Mouse (Mus musculus) left cerebral cortex, adult 11 months (tissue): ENCODE results near the gene Nrxn3.

ENCODE experiments used
- DNase-seq: peaks from one replicate; pipeline ENCODE4 v3.0.0; 2022; ENCODE audit warnings: low spot score

Gene Nrxn3

DNA sequence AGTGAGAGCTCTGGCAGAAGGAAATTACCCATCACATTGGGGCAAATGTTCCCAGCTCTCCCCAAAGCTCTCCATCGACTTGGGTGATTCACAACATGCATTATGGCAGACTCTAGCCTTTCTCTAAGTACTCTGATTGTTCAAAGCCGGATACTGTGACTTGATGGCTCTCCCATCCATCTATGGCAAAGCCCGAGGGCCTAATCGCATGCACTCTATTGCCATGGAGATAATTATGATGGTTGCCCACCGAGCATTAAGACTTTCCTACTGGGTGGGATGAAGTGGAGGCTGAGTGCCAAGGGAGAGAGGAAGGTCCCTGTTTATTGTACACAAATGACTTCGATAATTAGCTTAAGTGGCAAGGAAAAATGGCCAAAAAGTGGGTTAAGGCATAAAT is 793.4 kb downstream of the Nrxn3 start:
- no peak for DNase-seq

DNA sequence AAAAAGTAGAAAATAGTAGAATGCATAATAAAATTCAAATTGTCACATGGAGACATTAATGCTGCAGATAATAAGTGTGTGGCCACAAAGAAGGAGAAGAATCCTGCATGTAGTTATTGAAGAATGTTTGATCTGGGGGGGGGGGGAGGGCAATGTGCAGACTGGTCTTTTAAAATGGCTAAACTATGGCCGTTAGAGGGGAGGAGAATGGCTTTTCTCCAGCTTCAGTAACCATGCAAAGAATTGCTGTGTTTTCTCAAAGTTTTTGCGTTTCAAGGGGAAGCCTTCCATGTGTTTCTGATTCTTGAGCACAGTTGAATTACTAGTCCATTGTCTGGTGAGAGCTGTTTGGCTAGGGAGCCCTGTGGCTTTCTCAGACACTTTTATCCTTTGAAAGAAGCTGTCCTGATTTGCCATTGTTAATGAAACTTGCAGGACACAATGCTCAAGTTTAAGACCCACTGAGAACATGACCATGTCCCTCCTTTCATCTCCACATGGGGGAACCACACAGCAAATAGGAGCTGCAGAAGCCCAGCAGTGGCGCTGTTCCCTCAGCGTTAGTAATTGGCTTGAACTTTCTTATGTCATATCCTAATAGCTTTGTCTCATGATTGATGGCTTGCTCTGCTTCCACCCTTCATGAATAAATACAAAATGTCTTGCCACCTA is 808.1 kb downstream of the Nrxn3 start:
- DNase-seq = no peak

DNA sequence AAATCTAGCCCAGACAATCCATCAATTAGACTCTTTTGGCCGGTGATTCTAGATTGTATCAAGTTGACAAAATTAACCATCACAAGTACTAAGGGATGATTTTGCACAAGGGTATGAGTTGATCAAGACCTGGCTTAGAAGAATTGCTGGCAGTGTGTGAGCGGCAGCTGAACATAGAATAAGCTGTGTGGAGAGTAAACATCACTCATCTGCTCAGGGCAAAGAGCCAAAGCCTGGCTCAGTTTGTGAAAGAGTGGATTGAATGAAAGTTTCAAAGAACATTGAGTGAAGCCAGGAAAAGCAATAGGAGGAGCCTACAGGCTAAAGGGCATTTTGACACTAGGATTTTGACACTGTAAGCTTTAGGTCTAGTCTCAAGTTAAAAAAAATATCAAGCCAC is 828.6 kb downstream of the Nrxn3 start:
- DNase-seq = no peak

DNA sequence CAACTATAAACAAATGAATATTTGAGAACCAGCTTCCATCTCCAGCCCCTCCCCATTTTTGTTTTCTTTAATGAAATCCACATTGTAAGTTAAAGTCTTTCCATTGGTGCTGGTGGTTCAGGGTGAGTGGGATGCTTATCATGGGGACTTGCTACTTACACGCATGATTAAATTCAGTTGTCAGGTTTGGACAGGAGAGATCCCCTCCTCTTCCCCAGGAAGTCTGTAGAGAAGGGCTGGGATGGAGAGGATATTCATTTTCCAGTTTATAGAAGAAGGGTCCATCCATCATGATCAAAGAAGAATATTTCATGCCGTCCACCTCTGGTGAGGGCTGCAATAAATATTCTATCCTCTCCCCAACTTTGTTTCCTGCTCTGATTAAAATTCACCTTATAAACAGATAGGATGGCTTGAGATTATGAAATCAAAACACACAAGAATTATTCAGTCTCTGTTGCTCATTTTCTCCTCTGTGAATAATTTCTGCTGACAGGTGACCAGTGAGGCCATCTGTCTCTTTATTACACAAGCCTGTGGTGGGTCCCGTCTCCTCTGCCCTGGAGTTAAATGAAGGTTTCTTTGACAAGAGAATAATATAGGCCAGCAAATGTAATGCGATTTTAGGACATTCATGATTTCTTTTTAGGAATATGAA is 830.7 kb downstream of the Nrxn3 start:
- DNase-seq = no peak

DNA sequence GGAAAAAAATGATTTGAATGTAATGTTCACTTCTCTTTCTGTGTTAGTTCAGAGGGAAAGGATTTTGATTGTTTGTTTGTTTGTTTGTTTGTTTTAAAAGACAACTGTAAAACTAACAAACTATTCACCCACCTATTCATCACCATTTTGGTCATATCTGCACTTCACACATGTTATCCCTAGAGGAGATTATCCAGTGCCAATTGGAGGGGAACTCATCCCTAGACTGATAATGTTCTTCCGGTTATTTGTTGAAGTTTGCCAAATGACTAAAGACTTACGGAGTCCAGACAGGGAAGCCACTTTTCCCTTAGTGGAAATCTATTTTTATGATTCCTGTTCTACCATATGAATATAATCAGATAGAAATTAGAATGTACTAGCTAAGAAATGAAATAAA is 831.5 kb downstream of the Nrxn3 start:
- DNase-seq = no peak

DNA sequence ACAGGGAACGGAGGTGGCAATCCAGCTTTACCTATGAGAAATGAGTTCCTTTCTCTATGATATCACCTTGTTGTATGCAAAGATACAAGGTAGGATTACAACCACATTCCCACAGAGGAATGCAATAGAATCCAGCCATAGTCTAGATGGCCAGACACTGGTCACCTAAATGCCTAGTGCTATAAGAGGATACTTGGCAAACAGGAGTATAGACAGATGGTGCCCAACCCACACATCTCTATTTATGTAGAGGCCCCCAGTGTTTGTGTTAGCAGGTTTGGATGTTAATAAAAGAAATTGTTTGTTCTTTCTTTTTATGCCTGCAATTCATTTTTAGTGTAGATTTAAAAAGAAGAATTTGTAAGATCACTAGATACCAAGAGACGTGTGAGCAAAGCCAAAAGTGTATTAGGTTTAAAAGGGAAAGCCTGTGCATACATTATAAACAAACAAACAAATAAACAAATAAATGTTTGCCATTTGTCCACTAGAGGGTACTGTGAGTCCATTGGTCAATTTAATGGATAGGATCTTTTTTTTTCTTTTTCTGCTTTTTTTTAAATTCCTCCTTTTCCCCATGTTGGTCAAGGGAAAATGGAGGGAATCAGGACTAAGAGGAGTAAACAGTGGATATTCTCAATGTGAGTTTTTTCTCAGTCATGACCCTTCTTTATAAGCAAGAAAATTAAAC is 832.2 kb downstream of the Nrxn3 start:
- DNase-seq = no peak

DNA sequence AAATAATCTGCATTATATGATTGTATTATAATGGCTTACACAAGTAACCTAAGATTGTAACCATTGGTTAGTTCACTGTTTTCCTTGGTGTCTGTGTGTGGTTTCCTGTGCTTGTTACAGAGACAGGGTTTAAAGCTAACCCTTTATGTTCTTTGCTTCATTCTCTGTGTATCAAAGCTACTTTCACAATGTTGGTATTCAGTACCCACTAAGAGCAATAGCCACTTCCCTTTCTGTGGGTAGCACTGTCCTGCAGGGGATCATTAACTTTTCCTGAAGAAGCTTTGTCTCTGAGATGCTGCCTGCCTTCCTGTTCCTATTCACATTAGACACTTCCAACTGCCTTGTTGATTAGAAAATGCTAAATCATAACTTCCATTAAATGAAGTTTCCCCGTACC is 836.2 kb downstream of the Nrxn3 start:
- no peak for DNase-seq

DNA sequence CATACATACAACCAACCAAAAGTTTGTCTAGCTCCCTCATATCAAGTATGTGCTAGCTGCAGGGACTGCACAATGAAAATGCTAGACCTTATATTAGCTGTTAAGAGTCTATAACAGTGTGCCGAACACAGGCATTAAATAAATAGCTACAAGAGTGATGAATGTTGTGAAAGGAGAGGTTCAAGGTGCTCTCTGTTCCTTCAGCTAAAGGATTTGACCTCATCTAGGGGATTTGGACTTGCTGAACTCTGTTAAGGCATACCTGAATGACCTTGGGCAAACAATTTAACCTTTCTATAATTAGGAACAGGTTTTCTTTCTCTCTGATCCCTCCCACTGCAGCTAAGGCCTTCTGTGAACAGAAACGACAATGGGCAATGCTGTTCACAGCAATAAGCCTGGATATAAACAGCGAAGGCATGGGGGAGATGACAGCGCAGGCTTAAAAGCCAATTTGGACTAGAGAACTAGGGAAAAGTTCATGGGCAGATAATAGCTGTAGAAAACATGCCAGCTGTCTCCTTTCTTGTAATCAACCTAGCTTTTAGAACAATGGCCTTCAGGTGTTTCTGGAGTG is 839.4 kb downstream of the Nrxn3 start:
- no peak for DNase-seq

DNA sequence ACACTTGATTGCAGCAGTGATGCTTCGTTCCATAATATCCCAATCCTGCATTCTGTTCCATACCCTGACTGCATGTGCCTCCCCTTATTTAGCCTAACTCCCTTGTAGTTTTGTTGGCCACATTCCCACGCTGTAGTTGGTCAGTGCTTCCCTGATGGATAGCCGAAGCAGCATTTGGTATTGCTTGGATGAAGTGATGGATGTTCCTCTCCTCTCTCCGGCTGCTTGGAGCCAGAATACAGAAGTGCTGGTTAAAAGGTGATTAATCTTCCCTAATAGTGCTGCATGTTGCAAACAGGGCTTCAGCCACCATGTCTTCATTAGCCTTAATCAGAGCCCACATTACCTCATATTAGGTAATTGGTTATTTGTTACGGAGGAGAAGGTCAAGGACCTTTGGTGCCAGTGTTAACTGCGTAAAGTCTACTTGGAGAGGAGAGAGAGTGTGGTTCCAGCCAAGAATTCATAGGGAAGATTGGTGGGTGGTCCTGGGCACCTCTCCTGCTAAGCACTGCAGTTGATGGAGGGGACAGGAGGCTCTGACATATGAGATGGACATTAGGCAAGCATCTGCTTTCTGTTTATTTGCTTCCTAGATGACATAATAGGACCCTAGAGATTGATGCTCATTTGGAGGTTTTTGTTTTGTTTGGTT is 846.2 kb downstream of the Nrxn3 start:
- no peak for DNase-seq

DNA sequence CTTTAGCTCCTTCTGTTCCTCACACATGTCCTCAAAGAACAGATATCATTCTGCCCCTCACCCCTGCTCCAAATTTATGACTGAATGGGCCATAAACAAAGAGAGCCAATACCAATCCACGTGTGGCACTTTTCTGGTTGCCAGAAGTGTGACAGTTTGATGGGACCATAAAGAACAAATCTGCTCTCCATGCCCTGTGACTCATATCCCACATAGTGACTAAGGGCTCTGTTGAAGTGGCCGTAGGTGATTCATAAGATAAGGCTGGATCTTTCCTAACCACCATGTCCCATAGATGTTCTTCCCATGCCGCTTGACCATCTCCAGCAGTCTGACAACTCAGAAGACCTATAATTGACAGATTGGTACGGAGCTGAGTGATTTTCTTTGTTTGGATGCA is 869.8 kb downstream of the Nrxn3 start:
- DNase-seq = no peak

DNA sequence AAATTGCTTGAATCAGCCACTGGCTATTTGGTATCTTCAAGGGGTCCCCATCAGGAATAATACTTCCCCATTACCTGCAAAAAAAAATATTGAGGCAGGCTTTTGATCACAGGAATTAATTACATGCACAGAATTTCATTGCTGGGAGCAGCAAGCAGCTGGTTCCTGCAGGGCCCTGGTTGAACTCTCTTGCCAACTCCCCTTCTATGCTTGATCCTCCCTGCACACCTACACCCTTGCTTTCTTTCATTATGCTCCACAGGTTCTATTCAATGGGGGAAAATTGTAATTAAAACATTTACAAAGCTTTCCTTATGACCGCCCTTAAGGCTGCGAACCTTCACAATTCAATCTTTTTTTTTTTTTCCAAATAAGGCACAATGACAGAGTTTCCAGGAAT is 891.0 kb downstream of the Nrxn3 start:
- DNase-seq = no peak

DNA sequence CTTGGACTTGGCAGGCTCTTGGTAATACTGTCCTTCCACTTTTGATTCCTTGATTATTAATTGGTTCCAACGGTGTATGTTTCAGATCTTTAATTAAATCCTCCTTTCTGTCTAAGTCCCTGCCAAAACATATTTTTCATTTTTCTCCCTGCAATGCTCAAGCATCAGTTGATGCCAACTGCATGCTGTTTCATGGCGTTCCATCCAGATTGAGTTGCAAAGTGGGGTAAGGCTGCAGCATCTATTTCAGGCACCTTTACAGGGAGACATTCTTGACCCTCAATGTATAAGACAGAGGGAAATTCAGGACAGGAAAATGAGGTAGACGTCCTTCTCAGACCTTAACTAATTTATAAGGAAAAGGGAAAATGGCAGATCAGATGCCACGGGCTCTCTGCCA is 903.1 kb downstream of the Nrxn3 start:
- DNase-seq = no peak

DNA sequence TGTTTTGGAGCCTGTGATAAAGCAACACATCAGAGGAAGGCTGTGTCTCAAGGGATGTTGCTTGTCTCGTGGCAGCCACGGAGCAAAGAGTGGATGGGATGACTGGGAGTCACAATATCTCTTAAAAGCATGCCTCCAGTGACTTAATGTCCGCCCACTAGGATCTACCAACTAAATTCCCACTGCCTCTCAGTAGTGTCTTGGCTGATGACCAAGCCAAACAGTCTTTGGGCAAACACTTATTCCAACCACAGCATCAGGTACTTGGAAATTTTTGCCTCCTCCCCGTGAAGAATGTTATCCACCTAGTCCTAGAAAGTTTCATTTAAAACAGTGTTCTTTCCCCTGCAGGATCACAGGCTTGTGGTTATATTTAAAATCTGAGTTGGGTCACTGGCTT is 917.4 kb downstream of the Nrxn3 start:
- no peak for DNase-seq

DNA sequence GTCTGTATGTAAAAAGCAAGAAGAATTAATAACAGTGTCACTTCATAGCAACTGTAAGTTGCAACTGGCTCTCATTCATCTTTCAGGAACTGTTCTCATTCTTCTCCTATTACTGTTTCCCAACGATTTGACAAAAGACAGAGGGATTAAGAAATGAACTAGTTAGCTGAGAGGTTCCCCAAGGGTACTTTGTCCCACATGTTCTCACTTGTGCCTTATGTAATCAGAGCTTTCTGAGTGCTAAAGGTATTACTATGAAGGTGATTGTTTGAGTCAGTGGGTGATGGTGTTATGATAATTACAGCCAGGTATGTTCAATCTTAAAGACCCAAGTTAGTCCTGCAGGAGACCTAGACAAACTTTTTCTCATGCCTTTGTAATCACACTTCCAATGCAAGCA is 918.8 kb downstream of the Nrxn3 start:
- no peak for DNase-seq

DNA sequence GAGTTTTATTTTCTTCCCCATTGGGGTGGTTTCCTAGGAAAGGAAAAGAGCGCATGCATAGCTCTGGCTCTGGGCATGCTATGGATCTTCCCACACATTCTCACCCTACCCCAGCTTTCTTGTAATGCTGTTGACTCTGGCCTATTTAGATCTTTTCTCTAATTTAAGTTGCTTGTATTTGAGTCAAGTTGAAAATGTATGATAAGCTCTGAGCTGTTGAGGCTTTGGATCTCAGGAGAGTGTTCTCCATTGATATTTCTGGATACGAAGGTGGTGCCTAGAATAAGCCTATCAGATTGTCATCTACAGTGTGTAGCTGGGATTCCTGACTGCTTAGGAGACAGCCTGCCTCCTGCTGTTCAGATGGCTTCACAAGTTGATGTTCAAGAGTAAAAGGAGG is 930.5 kb downstream of the Nrxn3 start:
- peak; percentile 27 for DNase-seq

DNA sequence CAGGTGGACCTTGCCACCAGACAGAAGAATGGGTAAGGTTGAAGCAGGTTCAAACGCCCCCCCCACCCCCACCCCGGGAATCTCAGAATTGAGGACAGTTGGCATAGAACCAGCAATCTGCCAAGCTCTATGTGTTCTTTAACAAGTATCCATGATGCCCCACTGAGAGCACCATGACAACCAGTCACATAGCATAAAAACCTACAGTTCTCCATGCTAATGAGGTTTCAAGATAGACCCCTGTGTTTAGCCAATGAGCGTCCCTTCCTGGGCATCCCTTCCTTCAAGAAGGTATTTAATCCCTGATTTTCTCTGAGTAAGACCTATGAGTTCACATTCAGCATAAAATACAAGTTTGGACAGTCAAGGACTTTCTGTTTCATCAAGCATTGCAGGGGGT is 938.5 kb downstream of the Nrxn3 start:
- no peak for DNase-seq

DNA sequence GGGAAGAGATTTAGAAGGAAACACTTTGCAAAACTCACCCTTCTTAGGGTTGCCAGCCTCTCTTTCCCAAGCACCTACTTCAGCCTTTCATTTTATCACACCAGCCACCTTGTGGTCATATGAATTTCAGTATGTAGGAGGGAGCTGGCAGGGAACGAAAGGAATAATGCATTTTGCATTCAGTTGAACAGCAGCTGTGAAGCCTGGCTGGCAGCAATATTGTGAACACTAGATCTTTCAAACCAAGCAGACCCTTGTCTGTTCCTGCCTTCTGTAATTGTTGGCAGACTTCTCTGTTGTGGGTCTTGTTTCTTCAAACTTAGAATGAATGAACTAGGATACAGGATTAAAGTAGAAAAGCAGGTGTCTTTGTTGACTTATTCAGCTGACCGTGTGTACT is 946.2 kb downstream of the Nrxn3 start:
- DNase-seq = no peak

DNA sequence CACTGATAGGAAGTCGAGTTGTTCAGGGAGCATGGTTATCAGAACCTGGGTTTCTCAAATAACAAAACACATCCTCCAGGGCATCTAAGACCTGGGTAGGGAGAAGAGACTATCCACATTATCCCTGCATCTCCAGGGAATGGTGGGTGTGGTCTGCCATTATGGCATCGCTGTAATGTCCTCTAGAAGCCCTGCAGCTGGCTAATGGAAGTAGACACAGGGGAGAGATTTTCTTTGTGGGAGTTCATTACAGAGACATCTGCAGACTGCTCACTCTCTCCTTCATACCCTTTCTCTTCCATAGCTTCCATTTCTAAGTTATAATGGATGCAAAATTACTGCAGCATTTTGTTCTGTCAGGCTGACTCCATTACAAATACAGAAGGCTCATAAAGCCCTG is 950.1 kb downstream of the Nrxn3 start:
- DNase-seq = no peak

DNA sequence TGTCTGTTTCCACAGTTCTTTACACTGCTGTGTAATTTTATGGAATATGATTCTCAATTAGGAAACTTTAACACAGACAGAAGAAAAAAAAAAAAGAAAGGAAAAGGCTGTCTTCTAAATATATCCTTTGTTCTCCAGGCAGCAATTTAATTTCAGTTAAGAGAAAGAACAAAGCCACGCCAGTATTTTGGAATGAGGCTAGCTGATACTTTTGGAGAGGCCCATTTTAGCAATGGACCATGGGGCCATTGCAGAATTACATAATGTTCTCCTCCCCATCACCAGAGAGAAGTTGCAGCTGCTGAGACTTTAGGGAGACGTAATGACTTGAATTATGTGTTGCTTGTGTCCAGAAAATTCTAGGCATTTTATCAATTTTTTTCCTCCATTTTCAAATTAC is 963.0 kb downstream of the Nrxn3 start:
- DNase-seq = peak; percentile 31

DNA sequence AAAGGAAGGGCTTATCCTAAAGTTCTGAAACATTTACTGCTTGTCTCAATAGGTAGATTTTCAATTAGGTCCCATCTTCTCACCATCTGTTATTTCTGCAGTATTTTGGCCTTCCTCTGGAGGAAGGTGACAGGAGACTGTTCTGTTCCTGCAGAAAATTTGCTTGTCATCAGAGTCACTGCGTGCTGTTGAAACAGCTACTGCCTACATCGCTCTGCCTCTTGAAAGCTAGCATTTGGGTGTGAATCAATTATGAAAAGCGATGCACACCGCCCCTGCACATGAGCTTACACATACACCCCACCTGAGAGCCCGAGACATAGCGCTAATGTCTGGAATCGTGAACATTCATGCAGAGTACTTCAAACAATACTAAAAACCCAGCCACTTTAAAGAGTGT is 966.4 kb downstream of the Nrxn3 start:
- peak; percentile 58 for DNase-seq

DNA sequence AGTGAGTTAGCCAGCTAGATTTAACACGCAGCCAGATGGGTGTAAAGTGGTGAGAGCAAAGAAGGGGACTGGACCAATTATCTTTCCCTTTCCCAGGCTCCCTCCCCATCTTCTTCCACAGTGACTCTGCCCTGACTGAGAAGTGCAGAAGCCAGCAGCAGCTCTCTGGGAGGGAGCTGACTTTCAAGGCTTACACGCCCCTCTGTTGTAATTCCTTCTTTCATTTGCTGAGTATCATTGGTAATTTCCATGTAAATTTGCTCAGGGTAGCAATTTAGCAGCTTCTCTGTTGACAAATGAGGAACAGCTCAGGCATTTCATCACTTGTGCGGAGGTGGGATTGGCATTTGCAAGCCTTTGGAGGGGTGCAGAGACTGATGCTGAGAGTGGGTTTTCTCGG is 976.8 kb downstream of the Nrxn3 start:
- DNase-seq = no peak

DNA sequence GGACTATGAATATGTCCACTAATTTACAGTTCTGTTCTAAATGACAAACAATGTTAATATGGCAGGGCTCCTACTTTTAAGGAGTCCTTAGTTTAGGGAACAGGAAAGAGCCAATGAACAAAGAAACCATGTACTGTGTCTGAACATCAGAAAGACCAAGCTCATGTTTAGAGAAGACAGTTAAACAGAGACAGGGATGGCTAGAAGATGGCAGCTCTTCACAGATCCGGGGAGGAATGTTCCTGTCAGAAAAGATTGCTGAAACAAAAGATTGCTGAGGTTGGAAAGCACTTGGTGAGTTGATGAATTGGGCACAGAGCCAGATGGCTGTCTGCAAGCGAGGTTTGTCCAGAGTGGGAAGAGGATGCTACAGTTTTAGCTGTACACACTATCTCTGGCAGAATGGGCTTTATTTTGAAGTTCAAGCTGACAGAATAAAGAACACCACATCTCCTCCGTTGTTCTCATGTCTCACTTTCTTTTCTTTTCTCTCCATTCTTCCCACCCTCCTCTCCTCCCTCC is 978.3 kb downstream of the Nrxn3 start:
- no peak for DNase-seq

DNA sequence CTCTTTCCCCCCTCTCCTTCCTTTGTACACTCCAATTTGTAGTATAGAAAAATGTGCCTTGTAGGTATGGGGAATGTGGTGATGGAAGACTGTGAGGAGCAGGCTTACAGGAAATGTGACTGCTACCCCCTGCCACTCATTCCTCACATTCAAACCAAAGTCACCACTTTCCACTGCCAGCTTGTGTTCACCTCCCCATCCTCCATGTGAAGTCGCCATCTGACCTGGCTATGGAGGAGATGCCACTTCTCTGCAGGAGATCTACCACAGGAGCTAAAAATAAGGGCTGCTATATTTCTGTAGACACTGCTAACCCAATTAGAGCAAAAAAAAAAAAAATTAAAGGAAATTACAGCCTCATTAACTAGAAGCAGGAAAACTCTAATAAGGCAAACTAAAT is 980.3 kb downstream of the Nrxn3 start:
- DNase-seq = no peak
